Mouse (Mus musculus) bone marrow, adult 2 months (tissue): Measurements from ENCODE around the gene Ppp2r1b. TPM values are rescaled to one million over a fixed set of nuclear protein-coding genes. Genes with fewer than 3 reads are reported as not detected.

Source experiments
- H3K27ac ChIP-seq: fragments of 200-500 bp; 2 replicates; pipeline ENCODE4 v1.5.1; 2012; ENCODE audit warnings: low read depth, mild to moderate bottlenecking, control low read depth, inconsistent platforms, low read length; ENCODE audit not compliant: control insufficient read depth, poor library complexity, insufficient read depth
- H3K4me1 ChIP-seq: fragments of 200-500 bp; 2 replicates; pipeline ENCODE4 v1.6.1; 2011; ENCODE audit warnings: low read length; ENCODE audit not compliant: control insufficient read depth, insufficient read depth
- H3K4me3 ChIP-seq: fragments of 200-500 bp; replicated peaks from 2 replicates; pipeline ENCODE3; 2011; ENCODE audit warnings: mild to moderate bottlenecking, low read depth, low read length, control low read depth; ENCODE audit not compliant: control insufficient read depth
- CTCF ChIP-seq: fragments of 200-500 bp; IDR thresholded peaks from 2 replicates; pipeline ENCODE4 v1.5.1; 2011; ENCODE audit warnings: low read length, control low read depth; ENCODE audit not compliant: control insufficient read depth, insufficient read depth
- POLR2A ChIP-seq: fragments of 200-500 bp; IDR thresholded peaks from 2 replicates; pipeline ENCODE4 v1.6.1; 2011; ENCODE audit warnings: low read depth, mild to moderate bottlenecking, control low read depth, low read length, borderline replicate concordance; ENCODE audit not compliant: control insufficient read depth
- WGBS: fragments of 180-500 bp; shearing (Covaris S2); methylation state at CpG from one replicate; pipeline ENCODE4 v1.1.7; 2018; 5-methylcytosine and 5-hydroxymethylcytosine counted together
- polyA plus RNA-seq: library from polyadenylated mRNA; stranded (reverse); fragments of >200 nt; gene quantifications from 2 replicates; pipeline ENCODE4 v1.2.4, GENCODE M21; 2011; ENCODE audit warnings: low replicate concordance; ENCODE audit not compliant: missing spikeins, insufficient read depth, insufficient read length

The Ppp2r1b gene
- polyA plus RNA-seq, 1 experiment, result 18.1 TPM

- no peak overlapping the region for H3K27ac ChIP-seq
- TF ChIP-seq POLR2A (no peak), CTCF (no peak)
- H3K4me1 ChIP-seq, result no peaks in the 10 kb centered on the region
- no peak overlapping the region for H3K4me3 ChIP-seq
- WGBS, result 84% methylated on average over 10 of the region's 10 CpGs
Observed at GRCm38 (mm10) chr9:50884741-50885599, 39.9 kb downstream of the Ppp2r1b start.

- Histone ChIP-seq H3K27ac (no peak overlapping the region), H3K4me1 (no peaks in the 10 kb centered on the region; the same call in 1 of the 2 replicates), H3K4me3 (no peak overlapping the region)
- WGBS, result 79% methylated on average over 1 of the region's 1 CpGs
- TF ChIP-seq CTCF (no peak), POLR2A (no peak)
Observed at GRCm38 (mm10) chr9:50885600-50885987, 40.5 kb downstream of the Ppp2r1b start.

GRCm38 (mm10) chr9:50886870-50887269 lies 41.8 kb downstream of the Ppp2r1b start:
- no peak for TF ChIP-seq POLR2A
- no peak for TF ChIP-seq CTCF
- Histone ChIP-seq H3K4me3 (no peak overlapping the region), H3K4me1 (no peaks in the 10 kb centered on the region; the same call in 1 of the 2 replicates), H3K27ac (no peak overlapping the region)
- WGBS, result 93% methylated on average over 1 of the region's 1 CpGs

- Histone ChIP-seq H3K4me3 (no peak overlapping the region), H3K4me1 (no peaks in the 10 kb centered on the region; the same call in 1 of the 2 replicates), H3K27ac (no peak overlapping the region)
- WGBS, result 67% methylated on average over 4 of the region's 4 CpGs
- no peak for TF ChIP-seq POLR2A
Observed at GRCm38 (mm10) chr9:50887351-50887750, 42.2 kb downstream of the Ppp2r1b start.

- H3K4me1 ChIP-seq, result no peaks in the 10 kb centered on the region; the same call in none of the 2 replicates
- H3K4me3 ChIP-seq, result no peak overlapping the region
- WGBS, result 88% methylated on average over 6 of the region's 6 CpGs
- no peak overlapping the region for H3K27ac ChIP-seq
- no peak for TF ChIP-seq CTCF
- no peak for TF ChIP-seq POLR2A
Observed at GRCm38 (mm10) chr9:50889211-50889610, 44.1 kb downstream of the Ppp2r1b start.

GRCm38 (mm10) chr9:50889964-50890363 lies 44.9 kb downstream of the Ppp2r1b start:
- Histone ChIP-seq H3K27ac (no peak overlapping the region), H3K4me1 (no peaks in the 10 kb centered on the region; the same call in none of the 2 replicates), H3K4me3 (no peak overlapping the region)
- 54% methylated on average over 4 of the region's 4 CpGs for WGBS
- TF ChIP-seq POLR2A, result no peak
- TF ChIP-seq CTCF, result no peak

- Histone ChIP-seq H3K27ac (no peak overlapping the region), H3K4me3 (no peak overlapping the region), H3K4me1 (no peaks in the 10 kb centered on the region; the same call in none of the 2 replicates)
- TF ChIP-seq POLR2A (no peak), CTCF (no peak)
- WGBS, result 60% methylated on average over 3 of the region's 3 CpGs
Observed at GRCm38 (mm10) chr9:50890494-50891090, 45.5 kb downstream of the Ppp2r1b start.

GRCm38 (mm10) chr9:50893665-50894064 lies 48.6 kb downstream of the Ppp2r1b start:
- Histone ChIP-seq H3K27ac (no peak overlapping the region), H3K4me3 (no peak overlapping the region), H3K4me1 (no peaks in the 10 kb centered on the region; the same call in none of the 2 replicates)
- TF ChIP-seq POLR2A (no peak), CTCF (no peak)
- WGBS, result 85% methylated on average over 4 of the region's 4 CpGs
